Mouse (Mus musculus) ES-Bruce4 (cell line): ENCODE data around the gene Commd6.

Source experiments
- CTCF ChIP-seq: IDR thresholded peaks from one replicate; pipeline ENCODE4 v1.8.1; 2011; ENCODE audit warnings: low read depth, low read length
- EP300 ChIP-seq: IDR thresholded peaks from 2 replicates; pipeline ENCODE4 v1.6.1; 2011; ENCODE audit warnings: low read depth, low read length; ENCODE audit not compliant: insufficient read depth
- POLR2A ChIP-seq: IDR thresholded peaks from one replicate; pipeline ENCODE4 v1.8.1; 2011; ENCODE audit warnings: low read length; ENCODE audit not compliant: insufficient read depth

DNA sequence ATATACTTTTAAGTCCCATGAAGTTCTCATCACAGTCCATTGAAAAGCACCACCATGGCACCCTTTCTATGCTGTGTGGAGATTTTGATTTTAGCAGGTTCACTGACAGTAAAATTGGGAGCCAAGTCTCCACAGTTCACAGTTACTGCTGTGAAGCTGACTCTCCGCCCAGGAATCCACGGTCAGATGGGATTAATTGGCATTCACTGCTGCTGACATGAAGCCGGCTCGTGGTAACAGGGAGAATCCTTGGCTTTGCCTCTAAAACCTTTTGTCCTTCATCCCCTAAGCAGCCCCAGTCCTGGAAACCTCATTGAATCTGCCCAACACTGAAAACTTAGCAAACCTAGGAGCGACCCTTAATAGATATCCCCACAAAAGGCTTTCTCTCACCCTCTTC lies 49.4 kb downstream of the Commd6 start:
- TF ChIP-seq CTCF = no peak
- TF ChIP-seq EP300 = no peak
- no peak for TF ChIP-seq POLR2A
